Mouse (Mus musculus) heart, embryonic 15.5 days (tissue): ENCODE results near the gene Notum. TPM values are rescaled to one million over a fixed set of nuclear protein-coding genes. Genes with fewer than 3 reads are reported as not detected.
"Not testable (repeated sequence)": the region's sequence is repeated elsewhere in the genome, so short reads cannot be mapped to it uniquely, and the experiment has no call there.

ENCODE experiments used
- ATAC-seq: fragments of 200-750 bp; cut with Nextera tagmentation; replicated peaks from 2 replicates; pipeline ENCODE4 v1.8.0; 2017; ENCODE audit warnings: low read depth, moderate TSS enrichment; ENCODE audit not compliant: insufficient number of reproducible peaks, insufficient read depth, low FRiP score
- H3K27ac ChIP-seq: fragments of 300-500 bp; sonication (generic); 2 replicates; pipeline ENCODE4 v1.5.1; 2015; ENCODE audit warnings: mild to moderate bottlenecking, inconsistent platforms
- H3K27me3 ChIP-seq: fragments of 300-500 bp; sonication (generic); 2 replicates; pipeline ENCODE4 v1.6.1; 2015; ENCODE audit warnings: inconsistent platforms
- H3K36me3 ChIP-seq: fragments of 300-500 bp; sonication (generic); 2 replicates; pipeline ENCODE4 v1.6.1; 2015; ENCODE audit warnings: mild to moderate bottlenecking, inconsistent platforms
- H3K4me1 ChIP-seq: fragments of 300-500 bp; sonication (generic); replicated peaks from 2 replicates; pipeline ENCODE4 v1.6.1; 2015; ENCODE audit warnings: inconsistent platforms
- H3K4me2 ChIP-seq: fragments of 300-500 bp; sonication (generic); 2 replicates; pipeline ENCODE4 v1.6.1; 2015; ENCODE audit warnings: inconsistent platforms, mild to moderate bottlenecking, moderate library complexity
- H3K4me3 ChIP-seq: fragments of 300-500 bp; sonication (generic); 2 replicates; pipeline ENCODE4 v1.5.1; 2015; ENCODE audit warnings: mild to moderate bottlenecking, inconsistent platforms
- H3K9ac ChIP-seq: fragments of 300-500 bp; sonication (generic); 2 replicates; pipeline ENCODE4 v1.6.1; 2015; ENCODE audit warnings: mild to moderate bottlenecking, inconsistent platforms
- H3K9me3 ChIP-seq: fragments of 300-500 bp; sonication (generic); replicated peaks from 2 replicates; pipeline ENCODE4 v1.6.1; 2016; ENCODE audit warnings: inconsistent platforms
- WGBS: fragments of 180-500 bp; shearing (Covaris S2); methylation state at CpG from one replicate; pipeline ENCODE4 v1.1.7; 2015; ENCODE audit warnings: mixed read lengths; 5-methylcytosine and 5-hydroxymethylcytosine counted together
- polyA plus RNA-seq: library from polyadenylated mRNA; unstranded; fragments of >200 nt; fragmentation: Nextera tagmentation; extraction: Ambion mirVana; gene quantifications from 2 replicates; pipeline ENCODE4 v1.2.1, GENCODE M21; 2015

The Notum gene
- polyA plus RNA-seq, 1 experiment from 2014 or later = 1.5 TPM

GRCm38 (mm10) chr11:120695184-120695583 lies 34.2 kb upstream of the Notum start:
- WGBS = 24% methylated on average over 4 of the region's 4 CpGs
- no peak overlapping the region for H3K9ac ChIP-seq
- ATAC-seq = peak; percentile 48
- H3K4me2 ChIP-seq = no peak overlapping the region
- H3K4me1 ChIP-seq = peaks cover 52% of the 10 kb centered on the region
- H3K27me3 ChIP-seq = no peaks in the 10 kb centered on the region
- H3K4me3 ChIP-seq = no peak overlapping the region
- no peaks in the 10 kb centered on the region for H3K36me3 ChIP-seq
- H3K9me3 ChIP-seq = no peaks in the 10 kb centered on the region
- H3K27ac ChIP-seq = peak overlapping the region; percentile 18

- no peak overlapping the region for H3K9ac ChIP-seq
- H3K4me2 ChIP-seq = no peak overlapping the region
- peaks cover 8% of the 10 kb centered on the region for H3K36me3 ChIP-seq
- peaks cover 45% of the 10 kb centered on the region for H3K4me1 ChIP-seq
- H3K27me3 ChIP-seq = no peaks in the 10 kb centered on the region
- WGBS = 82% methylated on average over 3 of the region's 3 CpGs
- no peak for ATAC-seq
- H3K27ac ChIP-seq = no peak overlapping the region
- no peak overlapping the region for H3K4me3 ChIP-seq
- H3K9me3 ChIP-seq = no peaks in the 10 kb centered on the region
These were observed 32.5 kb upstream of the Notum start for GRCm38 (mm10) chr11:120693461-120693860.

GRCm38 (mm10) chr11:120692471-120693011 lies 31.6 kb upstream of the Notum start:
- no peak overlapping the region for H3K4me3 ChIP-seq
- peaks cover 36% of the 10 kb centered on the region for H3K4me1 ChIP-seq
- ATAC-seq = no peak
- no peaks in the 10 kb centered on the region for H3K9me3 ChIP-seq
- 76% methylated on average over 4 of the region's 4 CpGs for WGBS
- no peak overlapping the region for H3K9ac ChIP-seq
- H3K27ac ChIP-seq = peak overlapping the region; percentile 55
- no peaks in the 10 kb centered on the region for H3K27me3 ChIP-seq
- H3K36me3 ChIP-seq = peaks cover 8% of the 10 kb centered on the region
- H3K4me2 ChIP-seq = no peak overlapping the region

- 78% methylated on average over 3 of the region's 3 CpGs for WGBS
- Histone ChIP-seq H3K9me3 (no peaks in the 10 kb centered on the region), H3K4me2 (no peak overlapping the region), H3K36me3 (peaks cover 11% of the 10 kb centered on the region), H3K4me1 (peaks cover 12% of the 10 kb centered on the region), H3K9ac (no peak overlapping the region), H3K27ac (no peak overlapping the region), H3K27me3 (no peaks in the 10 kb centered on the region), H3K4me3 (no peak overlapping the region)
- ATAC-seq = no peak
These were observed 28.4 kb upstream of the Notum start for GRCm38 (mm10) chr11:120689365-120689764.

GRCm38 (mm10) chr11:120686650-120687272 lies 25.8 kb upstream of the Notum start:
- Histone ChIP-seq H3K9me3 (no peaks in the 10 kb centered on the region), H3K4me3 (no peak overlapping the region), H3K4me2 (no peak overlapping the region), H3K9ac (no peak overlapping the region), H3K4me1 (no peaks in the 10 kb centered on the region), H3K27ac (no peak overlapping the region), H3K27me3 (no peaks in the 10 kb centered on the region), H3K36me3 (peaks cover 16% of the 10 kb centered on the region)
- no peak for ATAC-seq
- 84% methylated on average over 20 of the region's 20 CpGs for WGBS

- Histone ChIP-seq H3K4me1 (no peaks in the 10 kb centered on the region), H3K9ac (no peak overlapping the region), H3K4me2 (no peak overlapping the region), H3K4me3 (no peak overlapping the region), H3K27me3 (no peaks in the 10 kb centered on the region), H3K36me3 (peaks cover 33% of the 10 kb centered on the region), H3K27ac (no peak overlapping the region), H3K9me3 (no peaks in the 10 kb centered on the region)
- 73% methylated on average over 2 of the region's 2 CpGs for WGBS
- 0 out of 2 replicates have a peak, but pooled peaks have one; percentile 30 for ATAC-seq
These were observed 23.7 kb upstream of the Notum start for GRCm38 (mm10) chr11:120684660-120685059.

- H3K4me2 ChIP-seq = no peak overlapping the region
- H3K27me3 ChIP-seq = no peaks in the 10 kb centered on the region
- no peaks in the 10 kb centered on the region for H3K9me3 ChIP-seq
- peaks cover 30% of the 10 kb centered on the region for H3K36me3 ChIP-seq
- H3K9ac ChIP-seq = no peak overlapping the region
- H3K27ac ChIP-seq = no peak overlapping the region
- no peaks in the 10 kb centered on the region for H3K4me1 ChIP-seq
- H3K4me3 ChIP-seq = no peak overlapping the region
- 85% methylated on average over 2 of the region's 2 CpGs for WGBS
- no peak for ATAC-seq
These were observed 23.1 kb upstream of the Notum start for GRCm38 (mm10) chr11:120684086-120684485.

- H3K4me1 ChIP-seq = no peaks in the 10 kb centered on the region
- H3K27me3 ChIP-seq = no peaks in the 10 kb centered on the region
- no peak overlapping the region for H3K27ac ChIP-seq
- no peak overlapping the region for H3K9ac ChIP-seq
- H3K4me2 ChIP-seq = no peak overlapping the region
- peaks cover 29% of the 10 kb centered on the region for H3K36me3 ChIP-seq
- no peak overlapping the region for H3K4me3 ChIP-seq
- WGBS = 86% methylated on average over 3 of the region's 3 CpGs
- ATAC-seq = no peak
- H3K9me3 ChIP-seq = no peaks in the 10 kb centered on the region
These were observed 22.6 kb upstream of the Notum start for GRCm38 (mm10) chr11:120683536-120683935.

- Histone ChIP-seq H3K36me3 (peaks cover 35% of the 10 kb centered on the region), H3K9ac (no peak overlapping the region), H3K4me3 (no peak overlapping the region), H3K27ac (no peak overlapping the region), H3K4me2 (no peak overlapping the region), H3K9me3 (no peaks in the 10 kb centered on the region), H3K4me1 (no peaks in the 10 kb centered on the region), H3K27me3 (no peaks in the 10 kb centered on the region)
- no peak for ATAC-seq
- 91% methylated on average over 5 of the region's 5 CpGs for WGBS
These were observed 21.7 kb upstream of the Notum start for GRCm38 (mm10) chr11:120682683-120683082.

- Histone ChIP-seq H3K9me3 (no peaks in the 10 kb centered on the region), H3K9ac (no peak overlapping the region), H3K27me3 (no peaks in the 10 kb centered on the region), H3K4me2 (no peak overlapping the region), H3K36me3 (peaks cover 37% of the 10 kb centered on the region), H3K27ac (no peak overlapping the region), H3K4me3 (no peak overlapping the region), H3K4me1 (0 out of 2 replicates have a peak, but pooled peaks cover 3% of the 10 kb centered on the region)
- 72% methylated on average over 3 of the region's 3 CpGs for WGBS
- no peak for ATAC-seq
These were observed 18.9 kb upstream of the Notum start for GRCm38 (mm10) chr11:120679909-120680308.

- peaks cover 32% of the 10 kb centered on the region for H3K36me3 ChIP-seq
- no peaks in the 10 kb centered on the region for H3K27me3 ChIP-seq
- peaks cover 12% of the 10 kb centered on the region for H3K4me1 ChIP-seq
- H3K9me3 ChIP-seq = no peaks in the 10 kb centered on the region
- H3K4me2 ChIP-seq = no peak overlapping the region
- no peak overlapping the region for H3K27ac ChIP-seq
- no peak overlapping the region for H3K4me3 ChIP-seq
- 84% methylated on average over 4 of the region's 4 CpGs for WGBS
- no peak overlapping the region; the same call in 1 of the 2 replicates for H3K9ac ChIP-seq
- no peak for ATAC-seq
These were observed 16.0 kb upstream of the Notum start for GRCm38 (mm10) chr11:120676951-120677350.

- not testable (repeated sequence) for H3K4me2 ChIP-seq, H3K9me3 ChIP-seq, H3K27ac ChIP-seq, H3K4me3 ChIP-seq, ATAC-seq, H3K9ac ChIP-seq, H3K27me3 ChIP-seq
- peaks cover 12% of the 10 kb centered on the region for H3K4me1 ChIP-seq
- WGBS = 82% methylated on average over 4 of the region's 5 CpGs
- peaks cover 26% of the 10 kb centered on the region for H3K36me3 ChIP-seq
These were observed 14.9 kb upstream of the Notum start for GRCm38 (mm10) chr11:120675875-120676274.
